Mouse (Mus musculus) limb, embryonic 12.5 days (tissue): Measurements from ENCODE around the gene Apip. TPM values are rescaled to one million over a fixed set of nuclear protein-coding genes. Genes with fewer than 3 reads are reported as not detected.

ENCODE experiments used
- ATAC-seq: fragments of 200-750 bp; cut with Nextera tagmentation; 2 replicates; pipeline ENCODE4 v1.8.0; 2017; ENCODE audit warnings: low read depth, moderate TSS enrichment; ENCODE audit not compliant: insufficient number of reproducible peaks, insufficient read depth, low FRiP score, low TSS enrichment
- H3K27ac ChIP-seq: fragments of 300-500 bp; sonication (generic); 2 replicates; pipeline ENCODE4 v1.5.1; 2016; ENCODE audit warnings: mild to moderate bottlenecking, moderate library complexity
- H3K27me3 ChIP-seq: fragments of 300-500 bp; sonication (generic); 2 replicates; pipeline ENCODE4 v1.6.1; 2016; ENCODE audit warnings: mild to moderate bottlenecking, moderate library complexity
- H3K36me3 ChIP-seq: fragments of 300-500 bp; sonication (generic); 2 replicates; pipeline ENCODE4 v1.6.1; 2016; ENCODE audit warnings: mild to moderate bottlenecking, moderate library complexity
- H3K4me1 ChIP-seq: fragments of 300-500 bp; sonication (generic); replicated peaks from 2 replicates; pipeline ENCODE4 v1.6.1; 2016
- H3K4me2 ChIP-seq: fragments of 300-500 bp; sonication (generic); 2 replicates; pipeline ENCODE4 v1.6.1; 2016; ENCODE audit warnings: mild to moderate bottlenecking, moderate library complexity
- H3K4me3 ChIP-seq: fragments of 300-500 bp; sonication (generic); replicated peaks from 2 replicates; pipeline ENCODE4 v1.5.1; 2016; ENCODE audit warnings: mild to moderate bottlenecking
- H3K9ac ChIP-seq: fragments of 300-500 bp; sonication (generic); replicated peaks from 2 replicates; pipeline ENCODE4 v1.6.1; 2016; ENCODE audit warnings: mild to moderate bottlenecking, moderate library complexity
- H3K9me3 ChIP-seq: fragments of 300-500 bp; sonication (generic); 2 replicates; pipeline ENCODE4 v1.6.1; 2016; ENCODE audit warnings: mild to moderate bottlenecking, moderate library complexity
- WGBS: fragments of 180-500 bp; shearing (Covaris S2); methylation state at CpG from one replicate; pipeline ENCODE4 v1.1.7; 2016; 5-methylcytosine and 5-hydroxymethylcytosine counted together
- polyA plus RNA-seq: library from polyadenylated mRNA; unstranded; fragments of >200 nt; fragmentation: Nextera tagmentation; extraction: Ambion mirVana; gene quantifications from 2 replicates; pipeline ENCODE4 v1.2.1, GENCODE M21; 2016

Apip gene
- polyA plus RNA-seq: 76.3 and 77.8 TPM in 2 replicates

- Histone ChIP-seq H3K4me1 (peaks cover 21% of the 10 kb centered on the region), H3K4me3 (peak within 1 kb of the TSS; percentile 73), H3K27ac (peak within 1 kb of the TSS; percentile 87), H3K9ac (peak within 1 kb of the TSS; percentile 77), H3K4me2 (peak within 1 kb of the TSS; percentile 65), H3K9me3 (no peaks in the 10 kb centered on the region; the same call in 1 of the 2 replicates), H3K36me3 (peaks cover 3% of the 10 kb centered on the region; the same call in 1 of the 2 replicates), H3K27me3 (no peaks in the 10 kb centered on the region)
- under 1% methylated on average over 55 of the region's 55 CpGs for WGBS
- ATAC-seq: peak; percentile 100
These were observed at the start of gene Apip, which contains the start of gene Pdhx for GRCm38 (mm10) chr2:103073219-103073982. Gene Apip, plus strand, starts transcription at chr2:103073675. Gene Pdhx, minus strand, starts transcription at chr2:103073513.

- H3K27me3 ChIP-seq: no peaks in the 10 kb centered on the region
- no peaks in the 10 kb centered on the region for H3K4me1 ChIP-seq
- ATAC-seq: no peak
- peaks cover 38% of the 10 kb centered on the region for H3K36me3 ChIP-seq
- no peak overlapping the region for H3K9ac ChIP-seq
- H3K4me3 ChIP-seq: no peak overlapping the region
- H3K27ac ChIP-seq: no peak overlapping the region
- 88% methylated on average over 4 of the region's 4 CpGs for WGBS
- no peaks in the 10 kb centered on the region for H3K9me3 ChIP-seq
- H3K4me2 ChIP-seq: no peak overlapping the region
These were observed 35.6 kb upstream of the Apip start for GRCm38 (mm10) chr2:103037831-103038230.

- H3K9me3 ChIP-seq: no peaks in the 10 kb centered on the region
- no peak for ATAC-seq
- H3K4me1 ChIP-seq: no peaks in the 10 kb centered on the region
- no peak overlapping the region for H3K9ac ChIP-seq
- no peaks in the 10 kb centered on the region for H3K27me3 ChIP-seq
- no peak overlapping the region for H3K4me3 ChIP-seq
- H3K4me2 ChIP-seq: no peak overlapping the region
- 88% methylated on average over 8 of the region's 8 CpGs for WGBS
- H3K36me3 ChIP-seq: peaks cover 34% of the 10 kb centered on the region
- no peak overlapping the region for H3K27ac ChIP-seq
These were observed 32.6 kb upstream of the Apip start for GRCm38 (mm10) chr2:103040896-103041295.

- no peaks in the 10 kb centered on the region for H3K9me3 ChIP-seq
- H3K4me3 ChIP-seq: no peak overlapping the region
- no peak overlapping the region for H3K9ac ChIP-seq
- no peak overlapping the region for H3K4me2 ChIP-seq
- H3K36me3 ChIP-seq: peaks cover 16% of the 10 kb centered on the region
- ATAC-seq: no peak
- WGBS: 95% methylated on average over 2 of the region's 2 CpGs
- H3K4me1 ChIP-seq: peaks cover 1% of the 10 kb centered on the region; the same call in 1 of the 2 replicates
- H3K27ac ChIP-seq: no peak overlapping the region
- H3K27me3 ChIP-seq: no peaks in the 10 kb centered on the region
These were observed 28.2 kb upstream of the Apip start for GRCm38 (mm10) chr2:103045286-103045685.

GRCm38 (mm10) chr2:103051937-103052893 lies 21.3 kb upstream of the Apip start:
- Histone ChIP-seq H3K36me3 (0 out of 2 replicates have a peak, but pooled peaks cover 4% of the 10 kb centered on the region), H3K4me2 (no peak overlapping the region), H3K4me1 (peaks cover 4% of the 10 kb centered on the region; the same call in 1 of the 2 replicates), H3K9me3 (no peaks in the 10 kb centered on the region), H3K9ac (no peak overlapping the region), H3K4me3 (no peak overlapping the region), H3K27ac (no peak overlapping the region), H3K27me3 (no peaks in the 10 kb centered on the region)
- WGBS: 80% methylated on average over 19 of the region's 19 CpGs
- ATAC-seq: no peak

- H3K4me3 ChIP-seq: no peak overlapping the region
- no peaks in the 10 kb centered on the region for H3K27me3 ChIP-seq
- H3K9ac ChIP-seq: no peak overlapping the region
- peaks cover 3% of the 10 kb centered on the region; the same call in 1 of the 2 replicates for H3K4me1 ChIP-seq
- ATAC-seq: no peak
- H3K27ac ChIP-seq: no peak overlapping the region
- H3K36me3 ChIP-seq: 0 out of 2 replicates have a peak, but pooled peaks cover 4% of the 10 kb centered on the region
- H3K4me2 ChIP-seq: no peak overlapping the region
- H3K9me3 ChIP-seq: no peaks in the 10 kb centered on the region
- 92% methylated on average over 6 of the region's 6 CpGs for WGBS
These were observed 17.7 kb upstream of the Apip start for GRCm38 (mm10) chr2:103055820-103056219.

GRCm38 (mm10) chr2:103058266-103058665 lies 15.2 kb upstream of the Apip start:
- H3K9ac ChIP-seq: no peak overlapping the region
- WGBS: 96% methylated on average over 3 of the region's 3 CpGs
- 0 out of 2 replicates have a peak, but pooled peaks cover 4% of the 10 kb centered on the region for H3K36me3 ChIP-seq
- no peak overlapping the region for H3K27ac ChIP-seq
- H3K4me1 ChIP-seq: peaks cover 7% of the 10 kb centered on the region; the same call in 1 of the 2 replicates
- no peaks in the 10 kb centered on the region for H3K27me3 ChIP-seq
- no peak for ATAC-seq
- no peak overlapping the region for H3K4me3 ChIP-seq
- no peak overlapping the region for H3K4me2 ChIP-seq
- no peaks in the 10 kb centered on the region for H3K9me3 ChIP-seq

- no peak for ATAC-seq
- Histone ChIP-seq H3K4me2 (no peak overlapping the region), H3K4me1 (peaks cover 7% of the 10 kb centered on the region; the same call in 1 of the 2 replicates), H3K9me3 (no peaks in the 10 kb centered on the region), H3K36me3 (no peaks in the 10 kb centered on the region), H3K9ac (no peak overlapping the region), H3K27me3 (no peaks in the 10 kb centered on the region), H3K4me3 (no peak overlapping the region), H3K27ac (no peak overlapping the region)
- WGBS: 38% methylated on average over 3 of the region's 3 CpGs
These were observed 10.6 kb upstream of the Apip start for GRCm38 (mm10) chr2:103062865-103063264.

- H3K4me2 ChIP-seq: no peak overlapping the region
- H3K9me3 ChIP-seq: no peaks in the 10 kb centered on the region
- peaks cover 12% of the 10 kb centered on the region; the same call in 1 of the 2 replicates for H3K4me1 ChIP-seq
- ATAC-seq: no peak
- H3K36me3 ChIP-seq: no peaks in the 10 kb centered on the region
- WGBS: 82% methylated on average over 8 of the region's 8 CpGs
- H3K9ac ChIP-seq: no peak overlapping the region
- H3K27ac ChIP-seq: no peak overlapping the region
- no peaks in the 10 kb centered on the region for H3K27me3 ChIP-seq
- no peak overlapping the region for H3K4me3 ChIP-seq
These were observed 6.6 kb upstream of the Apip start for GRCm38 (mm10) chr2:103066683-103067551.

- H3K9me3 ChIP-seq: no peaks in the 10 kb centered on the region
- H3K4me3 ChIP-seq: no peak overlapping the region
- no peak for ATAC-seq
- no peaks in the 10 kb centered on the region for H3K27me3 ChIP-seq
- H3K4me1 ChIP-seq: peaks cover 20% of the 10 kb centered on the region
- no peak overlapping the region for H3K27ac ChIP-seq
- H3K36me3 ChIP-seq: no peaks in the 10 kb centered on the region
- H3K4me2 ChIP-seq: no peak overlapping the region
- 90% methylated on average over 2 of the region's 2 CpGs for WGBS
- H3K9ac ChIP-seq: no peak overlapping the region
These were observed 5.8 kb upstream of the Apip start for GRCm38 (mm10) chr2:103067552-103068207.
